Mouse (Mus musculus) brown adipose tissue, adult 24 weeks (tissue): Measurements from ENCODE around the gene 1700056E22Rik. TPM values are rescaled to one million over a fixed set of nuclear protein-coding genes. Genes with fewer than 3 reads are reported as not detected.

Experiments
- polyA plus RNA-seq: library from polyadenylated mRNA; stranded (reverse); fragments of >200 nt; gene quantifications from 2 replicates; pipeline ENCODE4 v1.2.4, GENCODE M21; 2012; ENCODE audit not compliant: missing spikeins, insufficient read depth, insufficient read length

1700056E22Rik gene
- polyA plus RNA-seq, 1 experiment: 4.6 TPM

Other genes starting within 250 kb of the 1700056E22Rik start
- 26.4 and 30.0 TPM in 2 replicates for gene Dusp10, start 21.0 kb downstream of the 1700056E22Rik start, polyA plus RNA-seq